Mouse (Mus musculus) splenic B cell, adult 2 months (primary cell): ENCODE results near the gene Mrgprh.

Experiments used
- DNase-seq: peaks from one replicate; pipeline ENCODE4 v3.0.0-alpha.2; 2011; ENCODE audit warnings: low read depth, low spot score
- H3K27me3 ChIP-seq: 2 replicates; pipeline ENCODE4 v1.6.1; 2012; ENCODE audit warnings: mild to moderate bottlenecking, low read length, moderate library complexity, mixed read lengths; ENCODE audit not compliant: control insufficient read depth, poor library complexity, insufficient read depth, severe bottlenecking
- H3K36me3 ChIP-seq: 2 replicates; pipeline ENCODE4 v1.6.1; 2012; ENCODE audit warnings: mild to moderate bottlenecking, low read length, moderate library complexity, mixed read lengths; ENCODE audit not compliant: control insufficient read depth, poor library complexity, insufficient read depth, severe bottlenecking

Mrgprh gene

DNA sequence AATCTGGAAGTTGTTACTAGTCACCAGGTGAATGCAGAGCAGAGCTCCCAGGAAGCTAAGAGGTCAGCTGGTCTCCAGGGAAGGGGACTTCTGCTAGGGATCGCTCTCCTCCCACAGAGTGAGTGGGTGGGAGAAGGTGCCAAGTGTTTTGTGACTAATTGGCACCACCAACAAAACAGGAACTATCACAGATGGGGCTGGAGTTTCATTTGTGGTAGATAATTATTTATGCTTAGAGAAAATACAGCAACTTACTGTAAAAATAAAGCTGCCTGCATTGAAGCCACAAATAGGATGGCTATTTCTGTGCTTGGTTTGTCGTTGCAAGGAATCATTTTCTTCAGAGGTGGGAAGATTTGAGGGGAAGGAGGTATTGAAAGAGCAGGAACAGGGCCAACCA, 22.0 kb upstream of the Mrgprh start:
- no peak for DNase-seq
- Histone ChIP-seq H3K27me3 (no peaks in the 10 kb centered on the region), H3K36me3 (no peaks in the 10 kb centered on the region)

DNA sequence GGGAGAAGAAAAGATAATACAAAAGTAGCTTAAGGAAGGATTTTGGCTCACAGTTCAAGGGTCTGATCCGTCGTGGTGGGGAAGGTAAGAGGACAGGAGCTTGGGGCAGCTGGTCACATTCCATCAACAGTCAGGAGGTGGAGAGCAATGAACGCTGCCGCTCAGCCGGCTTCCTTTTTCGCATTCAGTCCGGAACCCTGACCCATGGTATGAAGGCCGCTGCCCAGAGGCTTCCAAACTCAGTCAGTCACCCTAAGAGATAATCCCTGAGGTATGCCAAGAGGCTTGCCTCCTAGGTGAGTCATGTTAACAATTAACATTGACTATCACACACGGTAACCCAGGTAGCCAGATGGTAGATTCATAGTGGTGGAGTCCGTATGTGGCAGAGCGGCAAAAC, 21.4 kb upstream of the Mrgprh start:
- Histone ChIP-seq H3K27me3 (no peaks in the 10 kb centered on the region), H3K36me3 (no peaks in the 10 kb centered on the region)
- DNase-seq = no peak

DNA sequence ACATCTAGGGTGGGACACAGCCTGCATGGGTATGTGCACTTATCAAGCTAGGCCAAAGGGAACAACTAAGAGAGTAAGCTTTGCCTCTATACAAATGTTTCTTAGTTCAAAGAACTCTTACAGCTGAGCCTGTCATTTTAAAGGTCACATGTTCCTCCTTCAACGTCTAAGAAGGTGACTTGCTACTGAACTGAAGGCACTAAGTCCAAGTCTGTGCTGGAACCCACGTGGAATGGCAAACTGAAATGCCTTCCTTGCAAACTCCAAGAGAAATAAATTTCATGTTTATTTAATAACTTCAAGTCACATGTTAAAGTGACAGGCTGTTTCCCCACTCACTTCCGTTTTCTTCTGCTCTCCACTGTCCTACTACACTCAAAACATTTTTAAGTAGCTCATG, 18.4 kb upstream of the Mrgprh start:
- no peak for DNase-seq

DNA sequence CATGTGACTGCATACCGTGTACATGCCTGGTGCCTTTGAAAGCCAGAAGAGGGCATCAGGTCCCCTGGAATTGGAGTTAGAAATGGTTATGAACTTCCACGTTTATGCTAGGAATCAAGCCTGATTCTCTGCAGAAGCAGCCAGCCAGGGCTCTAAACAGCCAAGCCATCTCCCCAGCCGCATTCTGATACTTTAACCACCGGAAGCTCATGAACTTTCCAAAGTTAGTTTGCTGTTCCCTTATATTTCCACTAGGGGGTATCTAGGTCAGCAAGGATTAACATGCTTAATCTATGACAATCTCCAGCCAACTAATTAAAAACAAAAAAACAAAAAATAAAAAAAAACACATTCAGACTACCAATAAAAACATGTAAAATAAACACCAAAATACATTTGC, 17.8 kb upstream of the Mrgprh start:
- peak; percentile 44 for DNase-seq
- no peaks in the 10 kb centered on the region for H3K27me3 ChIP-seq
- no peaks in the 10 kb centered on the region for H3K36me3 ChIP-seq

More for the DNA sequence above, 18.4 kb upstream of the Mrgprh start:
- H3K36me3 ChIP-seq = no peaks in the 10 kb centered on the region
- no peaks in the 10 kb centered on the region for H3K27me3 ChIP-seq

GRCm38 (mm10) chr17:12859006-12859520, 16.8 kb upstream of the Mrgprh start:
- no peak for DNase-seq
- Histone ChIP-seq H3K36me3 (no peaks in the 10 kb centered on the region), H3K27me3 (no peaks in the 10 kb centered on the region)

DNA sequence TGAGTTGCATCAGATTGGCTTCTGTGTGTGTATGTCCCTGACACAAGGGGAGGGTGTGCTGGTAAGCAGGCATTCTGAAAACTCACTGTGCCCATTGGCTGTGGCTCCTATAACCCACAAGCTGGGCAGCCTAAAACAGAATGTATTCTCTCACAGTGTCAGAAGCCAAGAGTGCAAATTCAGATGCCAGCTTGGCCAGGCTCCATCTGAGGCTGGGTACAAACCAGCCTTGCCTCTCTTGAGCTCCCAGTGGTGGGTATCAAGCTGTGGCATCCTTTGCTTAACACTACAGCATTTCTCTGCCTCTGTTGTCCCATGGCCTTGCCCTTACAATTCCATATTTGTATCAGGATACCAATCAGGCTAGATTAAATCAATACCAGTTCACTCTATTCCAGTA, 11.7 kb upstream of the Mrgprh start:
- no peak for DNase-seq

DNA sequence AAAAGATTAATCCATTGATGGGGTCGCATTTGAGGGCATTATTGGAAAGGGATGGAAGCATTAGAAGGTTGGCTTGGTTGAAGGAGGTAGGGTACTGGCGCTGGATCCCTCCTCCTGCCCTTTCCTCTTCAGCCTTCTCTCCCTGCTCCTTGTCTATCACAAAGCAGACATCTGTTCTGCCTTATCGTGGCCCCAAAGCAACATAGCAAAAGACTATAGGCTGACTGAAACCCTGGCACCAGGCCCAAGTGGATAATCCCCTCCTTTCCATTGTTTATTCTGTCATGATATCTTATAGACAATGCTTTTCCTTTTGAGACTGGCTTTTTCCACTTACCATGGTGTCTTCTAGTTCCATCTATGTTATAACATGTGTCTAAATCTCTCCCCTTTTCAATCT, 10.4 kb upstream of the Mrgprh start:
- no peaks in the 10 kb centered on the region for H3K36me3 ChIP-seq
- no peak for DNase-seq
- no peaks in the 10 kb centered on the region for H3K27me3 ChIP-seq

More for the DNA sequence above, 11.7 kb upstream of the Mrgprh start:
- Histone ChIP-seq H3K27me3 (no peaks in the 10 kb centered on the region), H3K36me3 (no peaks in the 10 kb centered on the region)

DNA sequence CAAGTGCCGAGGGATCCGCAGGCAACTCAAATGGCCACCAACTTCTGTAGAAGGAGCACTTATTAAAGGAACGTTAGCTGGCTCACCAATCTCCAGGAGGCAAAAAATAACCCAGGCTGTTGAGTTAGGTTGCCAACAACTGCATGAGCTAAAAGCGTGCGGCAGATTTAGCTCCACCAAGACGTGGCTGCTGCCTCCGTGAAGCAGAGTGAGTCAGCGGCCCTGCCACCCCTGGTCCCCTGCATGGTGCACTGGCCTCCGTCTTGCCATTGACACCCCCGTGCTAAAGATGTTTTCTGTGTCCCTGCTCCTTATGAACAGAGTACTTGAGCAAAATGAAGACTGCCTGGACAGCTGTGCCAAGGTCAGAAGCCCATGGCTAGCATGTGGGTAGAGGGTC, 9.0 kb upstream of the Mrgprh start:
- no peak for DNase-seq
- H3K36me3 ChIP-seq = no peaks in the 10 kb centered on the region
- no peaks in the 10 kb centered on the region for H3K27me3 ChIP-seq

GRCm38 (mm10) chr17:12868043-12868442, 7.8 kb upstream of the Mrgprh start, which contains the start of gene Mas1:
Mas1 (minus strand) TSS chr17:12868143.
- H3K36me3 ChIP-seq = no peaks in the 10 kb centered on the region
- no peaks in the 10 kb centered on the region for H3K27me3 ChIP-seq
- no peak for DNase-seq

GRCm38 (mm10) chr17:12868640-12869039, 7.2 kb upstream of the Mrgprh start:
- Histone ChIP-seq H3K27me3 (no peaks in the 10 kb centered on the region), H3K36me3 (no peaks in the 10 kb centered on the region)
- no peak for DNase-seq

DNA sequence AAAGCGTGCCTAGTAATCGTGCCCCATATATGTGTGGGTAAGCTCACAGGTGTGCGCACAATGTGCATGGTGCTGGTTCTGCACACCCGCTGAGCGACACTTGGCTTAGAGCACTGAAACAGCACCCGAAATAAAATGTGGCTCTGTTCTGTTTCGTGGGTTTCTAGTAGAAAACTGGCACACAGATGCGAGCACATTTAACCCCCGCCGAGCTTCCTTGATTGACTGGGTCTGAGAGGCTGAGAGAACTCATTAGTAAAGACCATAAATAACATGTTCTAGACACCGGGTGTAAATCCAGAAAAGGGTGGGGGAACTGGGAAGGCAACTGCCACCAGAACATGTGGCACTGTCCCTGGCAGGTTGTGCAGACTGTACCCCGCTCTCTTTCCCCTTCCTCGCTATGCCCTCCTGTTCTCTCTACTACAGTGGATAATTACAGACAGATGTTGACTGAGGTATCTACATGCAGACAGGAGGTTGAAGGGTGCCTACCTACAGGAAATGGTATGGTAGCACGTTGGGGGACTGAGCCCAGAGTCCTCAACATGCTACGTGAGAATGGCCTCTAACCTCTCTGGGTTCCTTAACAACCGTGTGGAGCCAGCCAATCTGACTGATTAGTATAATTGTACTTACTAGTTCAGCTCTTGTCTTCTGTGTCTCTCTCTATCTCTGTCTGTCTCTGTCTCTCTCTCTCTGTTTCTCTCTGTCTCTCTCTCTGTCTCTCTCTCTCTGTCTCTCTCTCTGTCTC, 3.4 kb upstream of the Mrgprh start:
- Histone ChIP-seq H3K27me3 (no peaks in the 10 kb centered on the region), H3K36me3 (no peaks in the 10 kb centered on the region)
- no peak for DNase-seq

GRCm38 (mm10) chr17:12880178-12880577, 4.3 kb downstream of the Mrgprh start:
- Histone ChIP-seq H3K36me3 (no peaks in the 10 kb centered on the region), H3K27me3 (no peaks in the 10 kb centered on the region)
- peak; percentile 84 for DNase-seq

DNA sequence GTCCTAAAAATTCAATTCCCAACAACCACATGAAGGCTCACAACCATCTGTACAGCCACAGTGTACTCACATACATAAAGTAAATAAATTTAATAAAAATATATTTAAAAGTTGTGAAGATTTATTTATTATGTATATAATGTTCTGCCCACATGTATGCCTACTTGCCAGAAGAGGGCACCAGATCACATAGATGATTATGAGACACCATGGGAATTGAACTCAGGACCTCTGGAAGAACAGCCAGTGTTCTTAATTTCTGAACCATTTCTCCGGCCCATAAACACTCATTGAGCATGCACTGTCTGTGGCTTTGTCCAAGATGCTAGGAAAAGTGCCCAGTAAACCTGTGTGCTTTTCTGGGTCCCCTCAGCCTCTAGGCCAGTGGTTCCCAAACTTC, 5.4 kb downstream of the Mrgprh start:
- H3K36me3 ChIP-seq = no peaks in the 10 kb centered on the region
- H3K27me3 ChIP-seq = no peaks in the 10 kb centered on the region
- no peak for DNase-seq

- peak; percentile 42 for DNase-seq
- Histone ChIP-seq H3K36me3 (no peaks in the 10 kb centered on the region), H3K27me3 (no peaks in the 10 kb centered on the region)
These were observed 10.8 kb downstream of the Mrgprh start for GRCm38 (mm10) chr17:12886620-12887019.

- Histone ChIP-seq H3K27me3 (no peaks in the 10 kb centered on the region), H3K36me3 (no peaks in the 10 kb centered on the region)
- DNase-seq = no peak
These were observed 11.4 kb downstream of the Mrgprh start for GRCm38 (mm10) chr17:12887021-12887775.
